Mouse (Mus musculus): Measurements from ENCODE around the gene G6pc3. TPM values are rescaled to one million over a fixed set of nuclear protein-coding genes. Genes with fewer than 3 reads are reported as not detected.

Gene G6pc3
- polyA plus RNA-seq, 1 experiment from 2014 or later = 31.6 TPM

- Histone ChIP-seq H3K36me3 (peaks cover 65% of the 10 kb centered on the region), H3K9me3 (no peaks in the 10 kb centered on the region), H3K27ac (replicated peaks) (no peak overlapping the region), H3K4me2 (no peak overlapping the region), H3K4me3 (no peak overlapping the region), H3K4me1 (replicated peaks) (peaks cover 31% of the 10 kb centered on the region), H3K27me3 (no peaks in the 10 kb centered on the region), H3K9ac (no peak overlapping the region)
- 78% methylated on average over 9 of the region's 9 CpGs for WGBS
- ATAC-seq (ENCODE audit: low read depth) = no peak
These were observed 4.4 kb downstream of the G6pc3 start for GRCm38 (mm10) chr11:102193657-102194440.

- 87% methylated on average over 21 of the region's 21 CpGs for WGBS
- Histone ChIP-seq H3K36me3 (peaks cover 88% of the 10 kb centered on the region), H3K9me3 (no peaks in the 10 kb centered on the region), H3K4me1 (replicated peaks) (peaks cover 11% of the 10 kb centered on the region), H3K4me2 (no peak overlapping the region), H3K9ac (no peak overlapping the region), H3K4me3 (no peak overlapping the region), H3K27me3 (no peaks in the 10 kb centered on the region), H3K27ac (replicated peaks) (no peak overlapping the region)
- ATAC-seq (ENCODE audit: low read depth) = no peak
These were observed 6.8 kb downstream of the G6pc3 start for GRCm38 (mm10) chr11:102196018-102196797.

GRCm38 (mm10) chr11:102198245-102198644, 8.8 kb downstream of the G6pc3 start:
- no peak for ATAC-seq (ENCODE audit: low read depth)
- H3K4me1 ChIP-seq (replicated peaks) = peaks cover 9% of the 10 kb centered on the region
- H3K9me3 ChIP-seq = no peaks in the 10 kb centered on the region
- no peak overlapping the region for H3K9ac ChIP-seq
- 64% methylated on average over 6 of the region's 6 CpGs for WGBS
- H3K4me2 ChIP-seq = no peak overlapping the region
- H3K27ac ChIP-seq (replicated peaks) = no peak overlapping the region
- H3K36me3 ChIP-seq = peaks cover 97% of the 10 kb centered on the region
- no peak overlapping the region for H3K4me3 ChIP-seq
- H3K27me3 ChIP-seq = no peaks in the 10 kb centered on the region

GRCm38 (mm10) chr11:102199856-102200255, 10.4 kb downstream of the G6pc3 start:
- Histone ChIP-seq H3K4me1 (replicated peaks) (0 out of 2 replicates have a peak, but pooled peaks cover under 1% of the 10 kb centered on the region), H3K36me3 (peaks cover 97% of the 10 kb centered on the region), H3K4me3 (no peak overlapping the region), H3K4me2 (no peak overlapping the region), H3K27ac (replicated peaks) (no peak overlapping the region), H3K9me3 (no peaks in the 10 kb centered on the region), H3K9ac (no peak overlapping the region), H3K27me3 (no peaks in the 10 kb centered on the region)
- no peak for ATAC-seq (ENCODE audit: low read depth)
- WGBS = 78% methylated on average over 9 of the region's 9 CpGs

- H3K9ac ChIP-seq = no peak overlapping the region
- no peak overlapping the region for H3K4me2 ChIP-seq
- no peak for ATAC-seq (ENCODE audit: low read depth)
- H3K4me1 ChIP-seq (replicated peaks) = peaks cover under 1% of the 10 kb centered on the region; the same call in 1 of the 2 replicates
- peaks cover 97% of the 10 kb centered on the region for H3K36me3 ChIP-seq
- H3K4me3 ChIP-seq = no peak overlapping the region
- H3K27ac ChIP-seq (replicated peaks) = no peak overlapping the region
- H3K27me3 ChIP-seq = no peaks in the 10 kb centered on the region
- WGBS = 82% methylated on average over 12 of the region's 12 CpGs
- no peaks in the 10 kb centered on the region for H3K9me3 ChIP-seq
These were observed 12.0 kb downstream of the G6pc3 start for GRCm38 (mm10) chr11:102201408-102201821.

- H3K9ac ChIP-seq = no peak overlapping the region
- H3K27me3 ChIP-seq = no peaks in the 10 kb centered on the region
- H3K4me2 ChIP-seq = no peak overlapping the region
- H3K27ac ChIP-seq (replicated peaks) = no peak overlapping the region
- H3K9me3 ChIP-seq = no peaks in the 10 kb centered on the region
- 53% methylated on average over 28 of the region's 30 CpGs for WGBS
- ATAC-seq (ENCODE audit: low read depth) = no peak
- peaks cover 55% of the 10 kb centered on the region for H3K36me3 ChIP-seq
- peaks cover 47% of the 10 kb centered on the region for H3K4me1 ChIP-seq (replicated peaks)
- no peak overlapping the region for H3K4me3 ChIP-seq
These were observed 17.1 kb downstream of the G6pc3 start for GRCm38 (mm10) chr11:102206481-102206880.

- Histone ChIP-seq H3K27me3 (no peaks in the 10 kb centered on the region), H3K27ac (replicated peaks) (peak overlapping the region; percentile 49), H3K9ac (peak overlapping the region; percentile 39; the same call in 1 of the 2 replicates), H3K4me1 (replicated peaks) (peaks cover 58% of the 10 kb centered on the region), H3K4me2 (0 out of 2 replicates have a peak overlapping the region, but pooled peaks have one; percentile 14), H3K4me3 (no peak overlapping the region), H3K36me3 (peaks cover 39% of the 10 kb centered on the region), H3K9me3 (no peaks in the 10 kb centered on the region)
- peak; percentile 19; the same call in 1 of the 2 replicates for ATAC-seq (ENCODE audit: low read depth)
- WGBS = 22% methylated on average over 11 of the region's 11 CpGs
These were observed 18.7 kb downstream of the G6pc3 start for GRCm38 (mm10) chr11:102207825-102208777.

GRCm38 (mm10) chr11:102208846-102209245, 19.4 kb downstream of the G6pc3 start:
- Histone ChIP-seq H3K27ac (replicated peaks) (0 out of 2 replicates have a peak overlapping the region, but pooled peaks have one; percentile 38), H3K4me1 (replicated peaks) (peaks cover 63% of the 10 kb centered on the region), H3K36me3 (peaks cover 36% of the 10 kb centered on the region), H3K9me3 (no peaks in the 10 kb centered on the region), H3K4me3 (no peak overlapping the region), H3K4me2 (no peak overlapping the region), H3K9ac (no peak overlapping the region), H3K27me3 (no peaks in the 10 kb centered on the region)
- WGBS = 39% methylated on average over 3 of the region's 4 CpGs
- ATAC-seq (ENCODE audit: low read depth) = no peak

GRCm38 (mm10) chr11:102209742-102210141, 20.3 kb downstream of the G6pc3 start:
- Histone ChIP-seq H3K4me3 (no peak overlapping the region), H3K9me3 (no peaks in the 10 kb centered on the region), H3K9ac (0 out of 2 replicates have a peak overlapping the region, but pooled peaks have one; percentile 17), H3K36me3 (peaks cover 27% of the 10 kb centered on the region), H3K27me3 (no peaks in the 10 kb centered on the region), H3K4me2 (no peak overlapping the region), H3K27ac (replicated peaks) (peak overlapping the region; percentile 38; the same call in 1 of the 2 replicates), H3K4me1 (replicated peaks) (peaks cover 72% of the 10 kb centered on the region)
- ATAC-seq (ENCODE audit: low read depth) = no peak
- 12% methylated on average over 2 of the region's 2 CpGs for WGBS

GRCm38 (mm10) chr11:102210185-102210584, 20.8 kb downstream of the G6pc3 start:
- Histone ChIP-seq H3K9me3 (no peaks in the 10 kb centered on the region), H3K4me1 (replicated peaks) (peaks cover 77% of the 10 kb centered on the region), H3K27ac (replicated peaks) (no peak overlapping the region), H3K27me3 (no peaks in the 10 kb centered on the region), H3K4me3 (no peak overlapping the region), H3K9ac (no peak overlapping the region), H3K36me3 (peaks cover 22% of the 10 kb centered on the region), H3K4me2 (no peak overlapping the region)
- WGBS = 71% methylated on average over 3 of the region's 3 CpGs
- ATAC-seq (ENCODE audit: low read depth) = no peak

GRCm38 (mm10) chr11:102211011-102211410, 21.6 kb downstream of the G6pc3 start:
- Histone ChIP-seq H3K9me3 (no peaks in the 10 kb centered on the region), H3K27me3 (no peaks in the 10 kb centered on the region), H3K4me2 (no peak overlapping the region), H3K36me3 (peaks cover 14% of the 10 kb centered on the region), H3K4me3 (no peak overlapping the region), H3K9ac (no peak overlapping the region), H3K27ac (replicated peaks) (0 out of 2 replicates have a peak overlapping the region, but pooled peaks have one; percentile 24), H3K4me1 (replicated peaks) (peaks cover 85% of the 10 kb centered on the region)
- ATAC-seq (ENCODE audit: low read depth) = no peak
- 64% methylated on average over 5 of the region's 5 CpGs for WGBS

Data from neural tube, embryonic 13.5 days (tissue).